Mouse (Mus musculus) small intestine, adult 2 months (tissue): ENCODE results near the gene Scrn1.

Experiments used
- CTCF ChIP-seq: fragments of 200-500 bp; IDR thresholded peaks from 2 replicates; pipeline ENCODE4 v1.5.1; 2012; ENCODE audit warnings: low read depth, mild to moderate bottlenecking, control low read depth, inconsistent platforms, low read length, moderate library complexity, mixed read lengths; ENCODE audit not compliant: insufficient replicate concordance, insufficient read length; ENCODE audit errors: extremely low read depth
- POLR2A ChIP-seq: fragments of 200-500 bp; IDR thresholded peaks from 2 replicates; pipeline ENCODE4 v1.6.1; 2012; ENCODE audit warnings: low read depth, mild to moderate bottlenecking, control low read depth, inconsistent platforms, low read length, moderate library complexity

DNA sequence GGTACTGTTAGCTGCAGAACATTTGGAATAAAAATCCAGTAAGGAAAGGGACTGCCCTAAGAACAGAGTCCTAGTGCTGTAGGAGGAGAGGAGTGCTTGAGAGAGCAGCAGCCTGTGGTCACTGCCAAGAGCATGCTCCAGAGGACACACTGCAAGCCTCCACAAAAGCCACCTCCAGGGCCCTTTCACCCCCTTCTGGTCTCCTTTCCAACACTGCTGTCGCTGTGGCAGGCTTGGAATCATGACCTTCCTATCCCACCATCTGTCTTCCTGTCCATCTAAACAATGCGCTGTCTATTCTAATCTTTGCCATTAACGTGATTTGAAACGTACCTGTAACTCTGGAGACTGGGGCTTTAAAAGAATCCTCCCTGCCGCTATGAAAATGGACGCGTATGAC lies 7.8 kb downstream of the Scrn1 start:
- no peak for TF ChIP-seq POLR2A
- no peak for TF ChIP-seq CTCF
